Mouse (Mus musculus): ENCODE results near the gene Thrb.

- TF ChIP-seq CTCF (IDR thresholded peaks at IDR 0.05; ENCODE audit: low read depth), result no peak
- TF ChIP-seq EP300 (IDR thresholded peaks at IDR 0.05; ENCODE audit: low read depth), result no peak
Observed at GRCm38 (mm10) chr14:18008524-18008923, 348.5 kb downstream of the Thrb start.

Measured in liver, postnatal 0 days (tissue).